Mouse (Mus musculus) kidney, adult 10 weeks (tissue): ENCODE results near the gene Ermp1. TPM values are rescaled to one million over a fixed set of nuclear protein-coding genes. Genes with fewer than 3 reads are reported as not detected.

Experiments used
- polyA plus RNA-seq: library from polyadenylated mRNA; stranded (reverse); fragments of 350-450 nt; fragmentation: Illumina TruSeq; extraction: RNeasy Lipid Tissue Mini Kit (QIAGEN cat#74804); gene quantifications from one replicate; pipeline ENCODE4 v1.2.3, GENCODE M21; 2014; ENCODE audit warnings: low read depth, low replicate concordance

Ermp1 gene
- 104 TPM for polyA plus RNA-seq

DNA sequence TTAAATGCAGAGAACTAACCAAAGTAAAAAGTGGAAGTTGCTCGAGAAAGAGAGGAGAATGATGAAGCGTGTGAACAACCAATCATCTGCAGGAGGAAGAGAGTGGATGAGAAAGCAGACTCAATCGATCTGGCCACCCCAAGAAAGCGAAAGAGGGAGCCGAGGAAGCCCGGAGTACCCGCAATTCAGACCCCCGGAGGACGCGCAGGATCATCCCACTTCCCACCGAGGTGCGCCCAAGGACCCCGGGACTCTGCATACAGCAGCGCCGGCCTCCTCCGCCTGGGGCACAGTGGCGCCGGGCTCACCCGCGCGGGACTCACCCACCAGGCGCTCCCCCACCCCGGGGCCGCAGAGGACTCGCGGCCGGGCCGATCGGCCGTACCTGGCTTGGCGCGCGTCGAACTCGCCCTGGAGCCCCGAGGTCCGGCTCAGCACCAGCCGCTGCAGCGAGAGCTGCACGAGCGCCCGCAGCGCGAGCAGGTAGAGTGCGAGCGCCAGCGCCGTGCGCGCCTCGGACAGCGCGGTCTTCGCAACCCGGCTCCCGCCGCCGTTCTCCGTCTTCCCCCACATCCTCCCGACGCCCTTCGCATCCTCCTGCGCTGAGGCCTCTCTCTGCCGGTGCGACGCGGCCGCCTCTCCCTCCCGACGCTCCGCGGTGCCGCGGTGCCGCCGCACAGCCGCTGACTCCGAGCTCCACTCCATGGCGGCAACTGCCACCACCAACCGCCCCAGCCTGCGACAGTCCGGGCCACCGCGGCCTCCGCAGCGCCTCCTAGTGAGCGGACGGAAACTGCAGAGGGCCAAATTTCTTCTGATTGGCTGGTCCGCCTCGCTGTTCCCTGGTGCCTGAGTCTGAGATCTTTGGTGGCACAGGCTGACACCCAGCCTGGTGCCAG, at the start of gene Ermp1:
Ermp1 (minus strand) TSS at position 765 of the 899 bp plus-strand sequence.

DNA sequence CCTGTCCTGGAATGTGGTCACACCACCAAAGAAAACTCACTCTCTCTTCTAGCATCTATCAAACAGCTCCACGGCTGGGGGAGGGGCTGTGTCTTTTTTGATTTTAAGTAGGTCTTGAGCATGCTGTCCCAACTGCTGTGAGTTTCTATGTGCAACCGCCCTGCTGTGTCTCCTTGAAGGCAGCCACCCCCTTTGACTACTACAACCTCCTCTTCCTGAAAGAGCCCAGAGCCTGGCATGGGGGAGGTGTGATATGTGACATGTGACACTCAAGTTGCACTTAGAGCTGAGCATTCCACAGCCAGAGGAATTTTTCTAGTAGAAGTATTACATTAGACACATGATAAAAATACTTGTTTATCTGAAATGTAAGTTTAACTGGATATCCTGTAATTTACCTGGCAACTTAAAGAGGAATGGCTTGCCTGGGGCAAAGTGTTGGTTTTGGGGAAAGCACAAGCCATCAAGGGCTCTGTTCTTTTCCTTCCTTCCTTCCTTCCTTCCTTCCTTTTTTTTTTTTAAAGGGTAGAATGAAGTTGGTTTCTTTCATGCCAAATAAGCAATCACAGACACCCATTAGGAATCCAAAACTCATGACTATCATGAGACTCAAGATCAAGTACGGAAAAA, 49.1 kb upstream of the Ermp1 start, which contains the start of gene Mlana:
Mlana (plus strand) TSS at position 580 of the 630 bp plus-strand sequence.

Other genes with a start within 250 kb of the Ermp1 start
- not detected for gene Pdcd1lg2, start 237.5 kb downstream of the Ermp1 start, polyA plus RNA-seq
- 24.0 TPM for gene Ric1, start 126.1 kb downstream of the Ermp1 start, polyA plus RNA-seq
- not detected for gene Mlana, start 49.4 kb upstream of the Ermp1 start, polyA plus RNA-seq
- 44.1 TPM for gene 9930021J03Rik, start 157.6 kb upstream of the Ermp1 start, polyA plus RNA-seq
- gene Ranbp6, start 164.6 kb upstream of the Ermp1 start, polyA plus RNA-seq, result 30.6 TPM